Mouse (Mus musculus): ENCODE results near the gene Cabin1.

The Cabin1 gene

GRCm38 (mm10) chr10:75763682-75764518 is at the start of gene Cabin1:
Gene Cabin1, minus strand, starts transcription at chr10:75764341.
- DNase-seq (ENCODE audit: low read depth), result peak; percentile 99

- DNase-seq (ENCODE audit: low read depth), result no peak
Measured at GRCm38 (mm10) chr10:75804217-75804616, 40.1 kb upstream of the Cabin1 start.

DNA sequence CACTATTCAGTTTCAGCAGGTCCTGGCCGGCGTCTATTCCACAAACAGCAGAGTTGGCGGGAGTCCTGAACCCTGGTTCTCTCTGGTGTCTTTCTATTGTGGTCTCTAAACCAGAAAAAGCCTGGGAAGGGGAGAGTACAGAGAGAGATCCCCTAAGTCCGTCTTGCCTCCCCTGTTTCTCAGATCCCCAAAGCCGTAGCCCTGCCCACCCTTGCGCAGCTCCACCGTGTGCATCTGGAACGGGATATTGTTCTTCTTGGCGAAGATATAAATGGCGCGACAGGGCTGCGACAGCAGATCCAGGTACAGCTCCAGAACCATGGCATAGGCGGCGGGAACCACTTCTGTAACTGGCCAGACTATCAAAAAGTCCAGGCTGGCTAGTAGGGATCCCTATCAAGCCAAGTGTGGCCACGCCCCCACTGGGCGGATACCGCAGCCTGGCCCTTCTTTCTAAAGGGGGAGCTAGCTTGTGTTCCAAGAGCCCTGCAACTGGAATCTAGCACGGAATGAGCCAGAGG is 34.1 kb upstream of the Cabin1 start, which contains the start of gene Gstt1:
Gene Gstt1 (minus strand): TSS at position 409 of the 521 bp plus-strand sequence.
- DNase-seq (ENCODE audit: low read depth), result peak; percentile 71

GRCm38 (mm10) chr10:75797619-75798175 is 33.6 kb upstream of the Cabin1 start:
- peak; percentile 61 for DNase-seq (ENCODE audit: low read depth)

DNA sequence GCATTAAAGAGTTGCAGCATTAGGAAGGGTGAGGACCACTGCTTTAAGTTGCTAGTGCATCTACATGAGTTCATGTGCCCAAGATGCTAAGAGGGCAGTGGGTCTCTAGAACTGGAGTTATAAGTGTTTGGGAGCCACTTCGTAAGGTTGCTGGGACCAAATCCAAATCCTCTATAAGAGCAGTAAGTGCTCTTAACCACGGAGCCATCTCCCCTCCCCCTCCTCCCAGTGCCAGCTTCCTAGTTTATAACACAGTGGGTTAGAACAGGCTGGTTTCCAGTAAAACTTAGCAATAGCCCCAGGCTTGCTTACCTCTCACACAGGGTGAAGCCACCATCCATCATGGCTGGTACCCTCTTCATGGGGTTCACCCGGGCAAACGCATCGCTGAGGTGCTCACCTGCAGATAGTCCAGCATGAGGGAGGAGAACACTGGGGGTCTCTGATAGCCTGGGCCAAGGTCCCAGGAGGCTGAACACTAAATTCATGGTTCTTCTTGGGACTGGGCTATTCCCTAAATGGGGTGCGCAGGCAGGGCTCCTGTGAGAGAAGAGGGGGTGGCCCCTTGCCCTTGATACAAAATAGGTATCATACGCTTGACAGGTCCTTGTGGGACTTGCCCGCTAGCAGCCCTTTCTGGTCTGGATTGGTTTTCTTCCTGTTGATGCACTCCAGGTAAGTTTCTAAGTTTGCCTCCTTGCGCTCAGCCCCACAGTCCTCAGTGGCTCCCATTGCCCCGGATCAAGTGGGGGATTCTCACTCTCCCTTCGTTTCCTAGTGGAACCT is 32.8 kb upstream of the Cabin1 start:
- DNase-seq (ENCODE audit: low read depth), result no peak

DNA sequence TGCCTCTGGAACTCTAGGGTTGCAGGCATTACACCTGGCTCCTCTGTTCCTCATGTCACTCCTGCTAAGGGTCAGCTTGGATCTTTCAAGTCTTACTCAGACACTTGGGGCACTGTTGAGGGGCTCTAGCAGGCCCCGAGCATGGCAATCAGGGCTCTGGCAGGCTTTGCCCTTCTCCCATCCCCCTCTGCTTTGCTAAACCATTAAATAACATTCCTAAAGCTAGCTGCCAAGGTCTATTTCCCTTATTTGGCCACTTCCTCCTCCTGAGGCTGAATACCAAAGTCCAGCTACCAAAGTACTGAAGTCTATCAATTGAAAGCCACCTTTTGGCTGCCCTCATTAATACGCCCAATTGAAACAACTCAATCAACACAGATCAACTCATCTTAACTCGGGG is 30.7 kb upstream of the Cabin1 start:
- peak; percentile 58 for DNase-seq (ENCODE audit: low read depth)

- peak; percentile 24 for DNase-seq (ENCODE audit: low read depth)
Measured at GRCm38 (mm10) chr10:75790773-75791172, 26.6 kb upstream of the Cabin1 start.

DNA sequence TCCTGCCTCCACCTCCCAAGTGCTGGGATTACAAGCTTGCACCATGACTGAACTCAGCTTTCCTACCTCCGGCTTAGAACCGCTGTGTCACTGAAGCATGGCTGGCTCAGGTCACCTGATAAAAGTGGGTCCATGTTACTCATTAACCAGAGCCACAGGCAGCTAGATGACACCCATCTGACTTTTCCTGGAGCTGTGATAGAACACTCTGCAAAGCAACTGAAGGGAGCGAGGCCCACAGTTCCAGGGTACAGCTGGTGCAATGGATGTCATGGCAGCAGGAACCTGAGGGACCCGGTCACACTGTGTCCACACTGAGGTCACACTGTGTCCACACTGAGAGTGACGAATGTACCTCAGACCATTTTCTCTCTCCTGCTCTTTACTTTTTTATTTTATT is 25.7 kb upstream of the Cabin1 start:
- DNase-seq (ENCODE audit: low read depth), result no peak

DNA sequence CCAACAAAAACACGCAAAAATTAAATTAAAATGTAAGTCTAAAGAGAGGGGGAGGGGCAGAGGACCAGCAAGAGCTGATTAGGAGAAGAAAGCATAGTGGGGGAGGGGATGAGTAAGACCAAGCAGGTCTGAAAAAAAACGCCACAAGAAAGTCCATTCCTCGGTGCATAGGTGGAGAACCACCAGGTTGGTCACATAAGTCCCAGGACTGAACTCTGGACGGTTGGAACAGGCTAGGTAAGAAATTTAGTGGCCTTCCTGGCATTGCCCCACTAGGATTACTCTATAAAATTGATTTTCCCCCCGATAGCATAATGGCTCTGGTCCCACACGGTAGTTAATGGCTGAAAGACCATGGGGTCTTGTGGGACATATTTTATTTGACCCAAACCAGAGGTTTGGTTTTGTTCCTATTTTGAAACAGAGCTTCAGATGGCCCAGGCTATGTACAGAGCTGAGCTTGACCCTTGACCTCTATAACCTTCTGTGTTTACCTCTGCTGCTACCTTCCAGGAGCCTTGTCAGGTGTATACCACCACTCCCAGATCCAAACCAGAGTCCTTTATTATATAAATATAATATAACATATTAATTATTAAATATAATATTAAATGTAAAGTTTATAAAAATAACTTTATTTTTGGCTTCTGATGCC is 25.1 kb upstream of the Cabin1 start:
- DNase-seq (ENCODE audit: low read depth), result no peak

DNA sequence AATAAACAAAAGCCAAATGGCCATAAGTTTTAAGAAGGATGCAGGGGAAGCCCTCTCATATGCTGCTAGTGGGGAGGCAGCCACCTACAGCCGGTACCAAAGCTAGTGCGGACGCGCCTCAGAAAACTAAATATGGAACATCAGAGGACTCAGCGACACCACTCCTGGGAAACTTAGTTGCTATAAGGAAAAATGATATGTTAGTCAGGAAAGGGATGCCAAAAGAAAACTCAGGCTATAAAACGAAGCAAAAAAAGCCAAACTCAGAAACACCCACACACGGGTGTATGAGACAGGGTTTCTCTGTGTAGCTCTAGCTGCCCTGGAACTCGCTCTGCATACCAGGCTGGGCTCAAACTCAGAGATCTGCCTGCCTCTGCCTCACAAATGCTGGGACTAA is 24.1 kb upstream of the Cabin1 start:
- no peak for DNase-seq (ENCODE audit: low read depth)

GRCm38 (mm10) chr10:75785442-75785841 is 21.3 kb upstream of the Cabin1 start:
- DNase-seq (ENCODE audit: low read depth), result no peak

- peak; percentile 79 for DNase-seq (ENCODE audit: low read depth)
Measured at GRCm38 (mm10) chr10:75780769-75781578, 16.8 kb upstream of the Cabin1 start, which contains the start of the genes Gm20441 and Gstt3. Gene Gm20441, minus strand, starts transcription at chr10:75780954. Gene Gstt3, minus strand, starts transcription at chr10:75781414.

GRCm38 (mm10) chr10:75779206-75780174 is 15.3 kb upstream of the Cabin1 start:
- no peak for DNase-seq (ENCODE audit: low read depth)

- DNase-seq (ENCODE audit: low read depth), result no peak
Measured at GRCm38 (mm10) chr10:75777885-75778284, 13.7 kb upstream of the Cabin1 start.

GRCm38 (mm10) chr10:75776562-75776961 is 12.4 kb upstream of the Cabin1 start:
- no peak for DNase-seq (ENCODE audit: low read depth)

DNA sequence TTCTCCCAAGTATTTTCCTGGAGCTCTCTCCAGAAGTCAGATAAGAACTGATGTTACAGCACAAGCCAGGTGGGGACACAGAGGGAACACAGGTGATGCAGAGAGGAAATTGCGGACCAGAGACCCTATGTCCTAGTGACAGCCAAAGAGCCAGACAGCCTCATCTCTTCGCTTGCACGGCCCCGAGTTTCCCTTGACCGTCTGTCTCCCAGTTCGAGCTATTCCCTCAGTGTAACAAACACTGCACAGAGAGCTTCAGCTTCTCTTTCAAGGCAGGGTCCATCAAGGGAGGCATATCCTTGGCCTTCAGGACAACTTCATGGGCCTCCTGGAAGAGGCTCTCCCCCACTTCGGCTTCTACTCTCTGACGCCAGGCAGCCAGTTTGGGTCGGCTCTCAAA is 10.4 kb upstream of the Cabin1 start:
- no peak for DNase-seq (ENCODE audit: low read depth)

GRCm38 (mm10) chr10:75774102-75774501 is 10.0 kb upstream of the Cabin1 start:
- no peak for DNase-seq (ENCODE audit: low read depth)

GRCm38 (mm10) chr10:75772795-75773664 is 8.9 kb upstream of the Cabin1 start, which contains the start of gene Ddt:
Gene Ddt, minus strand, starts transcription at chr10:75773414.
- DNase-seq (ENCODE audit: low read depth), result peak; percentile 92

GRCm38 (mm10) chr10:75767756-75768155 is 3.6 kb upstream of the Cabin1 start:
- peak; percentile 46 for DNase-seq (ENCODE audit: low read depth)

Data from NIH3T3 (cell line).